Mouse (Mus musculus) activated CD4-positive, CD25-positive, alpha-beta regulatory T cell, adult 4 months (primary cell): ENCODE results near the gene Mmp17. TPM values are rescaled to one million over a fixed set of nuclear protein-coding genes. Genes with fewer than 3 reads are reported as not detected.
"Not testable (repeated sequence)": the region's sequence is repeated elsewhere in the genome, so short reads cannot be mapped to it uniquely, and the experiment has no call there.

Experiments used
- ATAC-seq: one replicate; pipeline ENCODE4 v1.8.0; 2017
- polyA plus RNA-seq, 2 experiments: library from polyadenylated mRNA; unstranded; fragments of 100-300 nt; shearing (Covaris generic); gene quantifications; one replicate each; pipeline ENCODE4 v1.2.1; 2017

The Mmp17 gene
- polyA plus RNA-seq, 2 experiments from 2014 or later, result 0.07 to 0.09 TPM

DNA sequence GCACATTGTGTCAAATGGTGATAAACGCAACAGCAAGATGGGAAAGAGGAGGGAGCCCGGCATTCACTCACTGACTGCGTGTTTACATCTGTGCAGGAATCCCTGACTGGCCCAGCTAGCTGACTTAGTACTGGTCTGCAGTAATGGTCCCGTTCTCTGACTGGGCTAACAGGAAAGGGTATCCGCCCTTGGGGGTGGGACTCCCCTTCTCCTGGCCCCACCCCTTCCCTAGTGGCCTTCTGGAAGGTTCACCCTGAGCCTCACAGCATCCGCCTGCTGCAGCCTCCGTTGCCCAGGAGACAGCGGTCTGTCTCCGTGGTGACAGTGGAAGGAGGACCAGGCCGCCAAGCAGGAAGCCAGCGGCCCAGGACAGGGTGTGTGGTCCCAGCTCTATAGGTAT, 6.9 kb downstream of the Mmp17 start:
- ATAC-seq, result no peak

DNA sequence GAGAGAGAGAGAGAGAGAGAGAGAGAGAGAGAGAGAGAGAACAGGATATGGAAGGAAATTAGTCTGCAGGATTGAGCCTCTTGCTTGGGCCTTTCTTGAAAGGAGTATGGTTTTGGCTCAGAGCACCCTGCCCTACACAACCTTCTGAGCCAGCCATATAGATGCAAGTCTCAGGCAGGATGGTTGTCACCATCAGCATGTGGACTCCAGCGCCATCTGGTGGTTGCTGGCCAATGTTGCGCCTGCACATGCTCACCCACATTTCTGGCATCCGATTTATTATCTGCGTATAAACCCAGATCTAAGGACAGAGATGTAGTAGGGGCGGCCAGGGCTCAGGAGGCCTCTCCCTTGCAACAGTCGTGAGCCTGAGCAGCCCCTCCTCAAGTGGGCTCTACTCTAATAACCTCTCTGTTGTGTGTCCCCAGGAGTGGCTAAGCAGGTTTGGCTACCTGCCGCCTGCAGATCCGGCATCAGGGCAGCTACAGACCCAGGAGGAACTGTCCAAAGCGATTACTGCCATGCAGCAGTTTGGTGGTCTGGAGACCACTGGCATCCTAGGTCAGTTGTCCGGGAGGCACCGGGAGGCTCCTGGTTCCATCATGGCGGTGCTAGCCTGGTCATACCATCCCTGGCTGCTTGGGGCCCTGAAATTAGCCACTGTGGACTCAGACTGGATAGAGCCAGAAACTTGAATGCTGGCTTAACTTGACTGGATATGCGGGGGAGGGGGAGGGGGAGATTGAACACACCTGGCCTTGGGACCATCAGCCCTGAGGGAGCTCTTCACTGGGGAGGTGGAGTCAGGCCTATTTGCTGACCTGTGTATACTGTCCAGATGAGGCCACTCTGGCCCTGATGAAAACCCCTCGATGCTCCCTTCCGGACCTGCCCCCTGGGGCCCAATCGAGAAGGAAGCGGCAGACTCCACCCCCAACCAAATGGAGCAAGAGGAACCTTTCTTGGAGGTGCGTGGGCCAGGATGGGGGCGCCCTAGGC, 10.4 kb downstream of the Mmp17 start:
- peak; percentile 90 for ATAC-seq

DNA sequence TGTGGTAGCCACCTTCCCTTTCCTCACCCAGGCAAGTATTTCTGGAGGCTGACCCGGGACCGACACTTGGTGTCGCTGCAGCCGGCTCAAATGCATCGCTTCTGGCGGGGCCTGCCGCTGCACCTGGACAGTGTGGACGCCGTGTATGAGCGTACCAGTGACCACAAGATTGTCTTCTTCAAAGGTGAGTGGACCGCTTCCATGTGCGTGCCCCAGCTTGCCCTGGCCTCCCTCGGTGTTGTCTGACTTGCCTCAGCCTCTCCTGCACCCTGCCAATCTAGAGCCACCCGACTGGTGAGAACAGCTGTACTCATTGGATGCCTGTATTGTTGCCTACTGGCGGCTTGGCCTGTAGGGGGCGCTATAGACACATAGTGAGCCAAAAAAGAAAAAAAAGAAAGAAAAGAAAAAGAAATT, 18.1 kb downstream of the Mmp17 start:
- ATAC-seq, result no peak

DNA sequence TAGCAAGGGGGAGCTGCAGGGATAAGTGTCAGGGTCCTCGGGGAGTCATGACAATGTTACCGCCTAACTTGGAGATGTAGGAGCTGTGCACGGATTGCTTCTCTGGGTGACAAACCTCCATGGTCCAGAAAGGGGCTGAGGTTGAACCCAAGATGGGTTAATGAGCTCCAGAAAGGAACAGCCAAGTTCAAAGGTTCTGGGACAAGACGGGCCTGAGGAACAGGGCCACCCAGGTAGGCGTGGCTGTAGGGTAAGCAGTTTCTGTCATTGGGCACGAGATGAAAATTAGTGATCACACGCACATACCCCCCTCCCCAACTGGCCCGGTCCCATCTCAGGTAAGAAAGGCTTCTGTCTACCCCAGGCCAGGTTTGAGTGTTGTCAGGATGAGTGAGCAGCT, 23.5 kb downstream of the Mmp17 start:
- ATAC-seq, result no peak

DNA sequence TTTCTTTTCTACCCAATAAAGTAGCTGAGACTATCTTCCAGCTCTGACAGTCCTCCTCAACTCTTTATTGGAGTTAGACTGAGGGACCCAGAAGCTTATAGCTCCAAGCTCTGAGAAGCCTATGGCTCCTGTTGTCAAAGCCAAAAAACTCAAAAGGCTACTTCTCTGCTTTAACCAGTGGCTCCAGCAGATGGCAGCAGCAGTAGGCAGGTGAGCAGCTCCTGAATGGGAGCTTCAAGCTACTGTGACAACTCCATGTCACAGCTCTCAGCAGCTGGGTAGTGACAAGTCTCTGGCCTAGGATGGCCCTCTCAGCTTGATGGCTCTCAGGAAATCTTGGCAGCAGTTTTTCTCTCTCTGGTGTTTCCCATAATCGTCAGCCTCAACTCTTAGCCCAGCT, 27.1 kb downstream of the Mmp17 start:
- ATAC-seq, result peak; percentile 49

DNA sequence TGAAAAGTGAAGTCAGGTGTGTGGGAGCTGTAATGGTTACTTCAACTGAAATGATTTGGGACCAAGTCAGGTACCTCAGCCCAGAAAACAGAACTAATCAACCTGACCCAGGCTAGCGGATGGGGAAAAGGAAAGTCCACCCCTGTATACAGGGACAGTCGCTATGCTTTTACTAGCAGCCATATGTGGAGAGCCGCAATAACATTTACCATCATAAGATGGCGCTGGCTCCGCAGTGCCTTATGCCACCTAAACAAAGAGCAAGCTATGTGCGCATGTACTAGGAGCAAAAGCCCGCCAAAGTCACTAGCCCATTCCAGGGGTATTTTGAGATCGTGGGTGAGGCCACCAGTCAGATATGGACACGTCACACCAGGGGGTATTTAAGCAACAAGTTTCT, 36.6 kb downstream of the Mmp17 start:
- not testable (repeated sequence) for ATAC-seq

DNA sequence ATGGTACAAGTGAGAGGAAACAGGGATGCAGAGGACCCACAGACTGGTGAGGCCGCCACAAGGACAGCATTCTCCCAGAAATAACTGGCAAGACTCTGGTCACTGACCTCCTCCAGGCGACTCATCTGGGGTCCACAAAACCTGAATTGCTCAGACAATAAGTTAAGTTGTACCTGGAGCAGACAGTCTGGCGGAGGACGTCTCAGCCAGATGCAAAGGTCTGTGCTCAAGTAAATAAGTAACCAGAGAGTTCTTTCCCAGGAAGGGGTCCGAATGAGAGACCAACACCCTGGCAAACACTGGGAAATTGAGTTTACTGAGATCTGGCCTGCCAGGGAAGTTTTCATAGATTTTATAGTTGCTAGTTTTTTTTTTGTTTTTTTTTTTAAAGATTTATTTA, 37.4 kb downstream of the Mmp17 start:
- no peak for ATAC-seq

DNA sequence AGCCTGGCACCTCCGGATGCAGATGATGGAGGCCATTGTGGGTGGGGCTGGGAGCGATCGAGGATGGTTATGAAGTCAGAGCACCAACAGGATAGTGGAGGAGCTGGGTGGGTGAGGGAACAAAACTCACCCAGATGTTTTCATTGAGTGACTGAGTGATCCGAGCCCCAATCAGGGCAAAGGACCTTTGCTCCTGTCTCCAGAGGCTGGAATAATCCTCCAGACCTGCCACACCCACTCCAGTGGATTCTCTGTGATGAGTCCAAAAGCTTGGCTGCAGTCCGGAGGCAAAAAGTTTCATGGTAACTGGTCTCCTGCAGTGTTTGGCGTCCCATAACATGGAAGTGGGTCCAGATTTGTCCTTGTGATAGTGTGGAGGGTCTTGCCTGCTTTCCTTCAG, 42.1 kb downstream of the Mmp17 start:
- no peak for ATAC-seq

DNA sequence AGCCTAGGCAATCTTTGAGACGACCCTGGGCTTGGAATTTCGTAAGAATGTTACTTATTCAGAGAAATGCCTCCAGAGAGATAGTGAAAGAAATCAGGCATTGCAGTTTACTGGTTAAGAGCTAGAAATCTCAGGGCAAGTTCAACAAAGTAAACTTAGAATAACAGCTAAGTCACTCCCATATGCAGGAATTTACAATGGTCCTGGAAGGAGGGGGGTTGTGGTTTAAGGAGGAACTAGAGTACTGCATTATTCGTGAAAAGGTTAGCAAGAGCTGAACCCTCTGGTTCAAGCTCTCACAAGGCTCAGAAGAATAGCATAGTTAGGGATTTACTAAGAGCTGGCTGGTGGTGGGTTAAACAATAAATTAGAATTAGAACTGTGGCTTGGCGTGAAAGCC, 42.6 kb downstream of the Mmp17 start:
- not testable (repeated sequence) for ATAC-seq

DNA sequence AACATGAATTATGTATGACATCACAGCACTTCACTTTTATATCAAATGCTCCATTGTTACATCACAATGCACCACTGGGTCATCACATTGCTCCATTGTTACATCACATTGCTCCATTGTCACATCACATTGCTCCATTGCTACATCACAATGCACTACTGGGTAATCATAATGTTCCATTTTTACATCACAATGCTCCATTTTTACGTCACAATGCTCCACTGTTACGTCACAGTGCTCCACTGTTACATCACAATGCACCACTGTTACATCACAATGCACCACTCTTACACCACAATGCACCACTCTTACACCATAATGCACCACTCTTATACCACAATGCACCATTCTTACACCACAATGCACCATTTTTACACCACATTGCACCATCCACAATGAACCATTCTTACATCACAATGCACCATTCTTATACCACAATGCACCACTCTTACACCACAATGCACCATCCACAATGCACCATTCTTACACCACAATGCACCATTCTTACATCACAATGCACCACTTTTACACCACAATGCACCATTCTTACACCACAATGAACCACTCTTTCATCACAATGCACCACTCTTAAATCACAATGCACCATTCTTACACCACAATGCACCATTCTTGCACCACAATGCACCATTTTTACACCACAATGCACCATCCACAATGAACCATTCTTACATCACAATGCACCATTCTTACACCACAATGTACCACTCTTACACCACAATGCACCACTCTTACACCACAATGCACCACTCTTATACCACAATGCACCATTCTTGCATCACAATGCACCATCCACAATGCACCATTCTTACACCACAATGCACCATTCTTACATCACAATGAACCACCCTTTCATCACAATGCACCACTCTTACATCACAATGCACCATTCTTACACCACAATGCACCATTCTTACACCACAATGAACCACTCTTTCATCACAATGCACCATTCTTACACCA, 48.6 kb downstream of the Mmp17 start:
- not testable (repeated sequence) for ATAC-seq

DNA sequence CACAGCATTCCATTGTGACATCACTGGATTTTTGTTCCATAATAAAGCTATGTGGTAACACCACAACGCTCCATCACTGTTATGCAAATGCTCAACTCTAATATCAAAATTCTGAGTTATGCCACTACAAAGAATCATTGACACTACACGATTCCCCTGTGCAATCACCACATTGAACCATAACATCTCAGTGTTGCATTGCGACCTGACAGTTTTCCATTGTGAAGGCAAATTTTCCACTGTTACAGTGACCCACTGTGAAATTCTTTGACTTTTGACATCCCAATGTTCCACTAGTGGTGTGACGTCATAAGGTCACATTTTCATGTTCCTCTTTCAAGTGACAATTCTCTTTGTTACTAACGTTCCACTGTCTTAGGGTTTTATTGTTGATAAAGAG, 66.9 kb downstream of the Mmp17 start:
- no peak for ATAC-seq

DNA sequence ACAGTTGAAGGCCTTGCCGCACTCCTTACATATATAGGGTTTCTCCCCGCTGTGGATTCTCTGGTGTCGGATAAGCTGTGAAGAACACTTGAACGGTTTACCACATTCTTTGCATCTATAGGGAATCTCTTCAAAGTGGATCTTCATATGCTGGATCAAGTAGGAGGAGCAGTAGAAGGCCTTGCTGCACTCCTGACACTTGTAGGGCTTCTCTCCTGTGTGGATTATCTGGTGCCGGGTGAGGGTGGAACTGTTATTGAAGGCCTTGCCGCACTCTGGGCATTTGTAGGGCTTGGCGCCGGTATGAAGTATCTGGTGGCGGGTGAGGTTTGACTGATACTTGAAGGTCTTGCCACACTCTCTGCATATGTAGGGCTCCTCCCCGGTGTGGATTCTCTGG, 73.0 kb downstream of the Mmp17 start:
- ATAC-seq, result no peak

DNA sequence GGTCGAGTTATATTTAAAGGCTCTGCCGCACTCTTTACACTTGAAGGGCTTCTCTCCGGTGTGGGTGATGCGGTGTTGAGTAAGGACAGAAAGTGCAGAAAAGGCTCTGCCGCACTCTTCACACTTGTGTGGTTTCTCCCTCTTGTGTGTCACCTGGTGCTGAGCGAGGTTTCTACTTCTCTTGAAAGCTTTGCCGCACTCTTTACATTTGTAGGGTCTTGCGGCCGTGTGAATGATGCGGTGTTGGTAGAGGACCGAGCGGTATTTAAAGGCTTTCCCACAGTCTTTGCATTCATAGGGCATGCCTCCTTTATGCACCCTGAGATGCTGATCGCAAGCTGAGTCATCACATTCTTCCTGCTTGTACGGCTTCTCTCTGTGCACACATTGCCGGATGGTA, 74.0 kb downstream of the Mmp17 start:
- no peak for ATAC-seq

Other genes with a start within 250 kb of the Mmp17 start
- 10 to 100 TPM; 26.1 to 26.5 TPM for gene Sfswap, start 82.9 kb upstream of the Mmp17 start, polyA plus RNA-seq
- gene Zfp11, start 85.9 kb downstream of the Mmp17 start, polyA plus RNA-seq, result 1 to 10 TPM; 3.2 to 3.3 TPM
- under 1 TPM in 1 of 2 experiments, not detected in 1; 0.29 TPM for gene Sept14, start 124.3 kb downstream of the Mmp17 start, polyA plus RNA-seq
- 100 to 1,000 TPM; 117 to 121 TPM for gene Mrps17, start 131.3 kb downstream of the Mmp17 start, polyA plus RNA-seq
- gene Nipsnap2, start 140.9 kb downstream of the Mmp17 start, polyA plus RNA-seq, result 10 to 100 TPM; 65.5 to 74.7 TPM
- 10 to 100 TPM; 55.0 to 73.8 TPM for gene Psph, start 203.3 kb downstream of the Mmp17 start, polyA plus RNA-seq